Mouse (Mus musculus) adrenal gland, postnatal 10 days (tissue): ENCODE data around the gene Hsdl2. TPM values are rescaled to one million over a fixed set of nuclear protein-coding genes. Genes with fewer than 3 reads are reported as not detected.
"Not testable (repeated sequence)": the region's sequence is repeated elsewhere in the genome, so short reads cannot be mapped to it uniquely, and the experiment has no call there.

Experiments
- DNase-seq: peaks from one replicate; pipeline ENCODE4 v3.0.0; 2021; ENCODE audit warnings: mixed read lengths
- total RNA-seq, 2 experiments: library from RNA; stranded (reverse); gene quantifications; 2 replicates each; pipeline ENCODE4 v1.2.3; 2021

Gene Hsdl2
- total RNA-seq, 2 experiments from 2014 or later: 145 to 155 TPM

DNA sequence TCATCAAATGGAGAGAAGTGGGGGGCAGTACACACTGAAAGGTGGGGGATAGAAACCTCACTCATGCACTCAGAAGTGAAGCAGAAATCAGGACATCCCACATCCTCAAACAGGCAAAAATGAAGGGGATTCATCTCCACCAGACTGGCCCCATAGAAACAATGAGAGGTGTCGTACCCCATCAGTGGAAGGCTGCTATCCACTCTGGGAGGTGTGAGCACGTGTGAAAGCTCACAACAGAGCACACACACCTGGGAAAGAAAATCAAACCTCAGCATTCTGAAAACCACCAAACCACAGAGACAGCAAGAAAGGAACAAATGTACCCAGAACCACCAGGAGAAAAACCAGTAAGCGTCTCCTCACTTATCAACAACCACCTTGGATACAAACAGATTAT is 17.2 kb upstream of the Hsdl2 start:
- DNase-seq: no peak

GRCm38 (mm10) chr4:59565571-59566188 is 15.7 kb upstream of the Hsdl2 start:
- DNase-seq: no peak

- no peak for DNase-seq
Measured at GRCm38 (mm10) chr4:59567576-59568260, 13.6 kb upstream of the Hsdl2 start.

DNA sequence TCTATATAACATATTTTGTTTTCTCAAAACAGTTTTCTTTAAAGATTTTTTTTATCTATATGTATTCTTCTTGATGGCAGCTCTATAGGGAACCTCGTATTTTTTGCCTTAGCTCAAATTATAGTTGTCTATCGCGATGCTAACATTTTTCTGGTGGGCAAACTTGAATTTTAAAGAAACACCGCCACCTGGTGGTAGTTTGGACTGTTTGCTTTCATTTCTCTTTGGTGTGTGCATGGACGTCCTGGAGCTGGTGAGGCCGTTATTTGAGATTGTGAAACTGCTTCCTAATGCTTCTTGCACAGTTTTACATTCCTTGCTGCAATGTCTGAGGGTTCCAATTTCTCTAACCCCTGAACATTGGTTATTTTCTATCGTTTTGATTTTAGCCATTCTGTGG is 11.8 kb upstream of the Hsdl2 start:
- peak; percentile 85 for DNase-seq

- DNase-seq: not testable (repeated sequence)
Measured at GRCm38 (mm10) chr4:59570519-59570918, 10.8 kb upstream of the Hsdl2 start.

- no peak for DNase-seq
Measured at GRCm38 (mm10) chr4:59572521-59573118, 8.7 kb upstream of the Hsdl2 start.

GRCm38 (mm10) chr4:59575184-59575958 is 6.0 kb upstream of the Hsdl2 start:
- no peak for DNase-seq

DNA sequence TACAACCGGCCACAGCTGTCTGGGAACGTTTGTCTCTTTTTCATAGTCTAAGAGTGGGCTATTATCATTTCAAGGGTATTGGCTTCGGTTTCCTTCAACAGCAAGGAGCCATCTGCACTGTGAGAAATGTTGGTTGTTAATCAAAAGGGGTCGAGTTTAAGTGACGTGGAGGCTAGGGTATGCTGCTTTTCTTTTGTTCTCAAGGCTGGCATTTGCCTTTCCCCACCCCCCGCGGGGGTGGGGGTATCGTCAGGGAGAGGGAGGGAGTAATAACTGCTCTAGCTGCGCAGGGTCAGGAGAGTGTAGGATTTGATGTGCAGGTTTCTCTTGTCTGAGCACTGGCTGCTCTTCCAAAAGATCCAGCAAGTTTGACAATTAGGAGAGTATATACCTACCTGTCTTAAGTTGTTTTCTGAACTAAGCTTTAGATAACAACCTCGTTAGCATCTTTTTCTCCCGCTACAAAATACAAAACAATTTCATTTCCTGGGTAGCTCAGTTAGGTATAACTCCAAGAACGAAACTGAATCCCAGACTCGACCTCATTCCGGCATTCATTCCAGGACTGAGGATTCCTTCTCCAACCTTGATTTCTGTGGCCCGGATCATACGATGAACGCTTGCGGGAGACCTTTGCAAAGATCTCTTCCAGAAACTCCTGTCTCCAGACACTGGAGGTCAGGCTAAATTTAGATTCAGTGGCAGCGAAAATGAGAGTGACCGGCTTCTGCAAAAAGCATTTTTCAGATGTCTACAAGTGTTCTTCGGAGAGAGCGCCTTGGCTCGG is 675 bp upstream of the Hsdl2 start:
- DNase-seq: peak; percentile 65

DNA sequence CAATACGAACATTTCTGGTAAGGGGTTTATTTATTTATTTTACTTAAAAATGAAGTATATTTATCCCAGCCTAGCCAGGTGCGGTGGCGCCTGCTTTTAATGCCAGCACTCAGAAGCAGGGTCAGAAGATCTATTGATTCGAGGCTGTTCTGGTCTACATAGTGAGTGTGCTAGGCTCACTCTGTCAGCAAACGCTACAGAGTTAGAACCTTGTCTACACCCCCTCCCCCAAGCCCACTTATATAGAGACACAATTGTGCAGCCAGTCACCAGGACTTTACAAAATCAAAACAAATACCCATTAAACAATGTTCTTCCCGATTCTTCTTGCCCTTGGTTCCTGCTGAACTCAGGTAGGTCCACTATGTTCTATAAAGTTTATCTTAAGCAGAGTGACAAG is 823 bp downstream of the Hsdl2 start:
- peak; percentile 23 for DNase-seq

- DNase-seq: peak; percentile 75
Measured at GRCm38 (mm10) chr4:59585097-59585496, 3.7 kb downstream of the Hsdl2 start.

GRCm38 (mm10) chr4:59587215-59587871 is 6.0 kb downstream of the Hsdl2 start:
- DNase-seq: peak; percentile 7

GRCm38 (mm10) chr4:59587872-59588226 is 6.5 kb downstream of the Hsdl2 start:
- no peak for DNase-seq

DNA sequence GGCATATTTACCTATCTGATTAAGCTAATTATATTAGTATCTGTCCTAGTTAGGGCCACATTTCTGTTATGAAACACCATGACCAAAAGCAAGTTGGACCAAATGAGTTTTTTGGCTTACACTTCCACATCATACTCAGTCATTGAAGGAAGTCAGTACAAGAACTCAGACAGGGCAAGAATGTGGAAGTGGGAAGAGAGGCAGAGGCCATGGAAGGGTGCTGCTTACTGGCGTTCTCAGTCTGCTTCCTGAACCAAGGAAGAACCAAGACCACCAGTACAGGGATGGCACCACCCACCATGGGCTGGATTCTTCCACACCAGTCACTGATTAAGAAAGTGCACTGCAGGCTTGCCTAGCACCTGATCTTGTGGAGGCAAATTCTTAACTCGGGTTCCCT is 13.3 kb downstream of the Hsdl2 start:
- no peak for DNase-seq

GRCm38 (mm10) chr4:59596556-59596955 is 15.2 kb downstream of the Hsdl2 start:
- DNase-seq: no peak

DNA sequence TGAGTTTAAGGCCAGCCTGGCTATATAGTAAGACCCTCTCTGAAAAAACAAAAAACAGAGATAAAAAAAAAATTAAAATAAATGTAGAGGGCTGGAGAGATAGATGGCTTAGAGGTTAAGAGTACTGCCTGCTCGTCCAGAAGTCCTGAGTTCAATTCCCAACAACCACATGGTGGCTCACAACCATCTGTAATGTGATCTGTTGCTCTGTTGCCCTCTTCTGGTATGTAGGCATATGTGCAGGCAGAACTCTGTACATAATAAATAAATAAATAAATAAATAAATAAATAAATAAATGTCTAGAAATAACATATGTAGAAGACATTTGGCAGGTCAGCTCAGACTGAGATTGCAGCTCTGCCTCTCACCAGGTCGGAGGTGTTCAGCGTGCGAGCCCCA is 21.3 kb downstream of the Hsdl2 start:
- no peak for DNase-seq

- DNase-seq: no peak
Measured at GRCm38 (mm10) chr4:59604892-59605291, 23.5 kb downstream of the Hsdl2 start.

DNA sequence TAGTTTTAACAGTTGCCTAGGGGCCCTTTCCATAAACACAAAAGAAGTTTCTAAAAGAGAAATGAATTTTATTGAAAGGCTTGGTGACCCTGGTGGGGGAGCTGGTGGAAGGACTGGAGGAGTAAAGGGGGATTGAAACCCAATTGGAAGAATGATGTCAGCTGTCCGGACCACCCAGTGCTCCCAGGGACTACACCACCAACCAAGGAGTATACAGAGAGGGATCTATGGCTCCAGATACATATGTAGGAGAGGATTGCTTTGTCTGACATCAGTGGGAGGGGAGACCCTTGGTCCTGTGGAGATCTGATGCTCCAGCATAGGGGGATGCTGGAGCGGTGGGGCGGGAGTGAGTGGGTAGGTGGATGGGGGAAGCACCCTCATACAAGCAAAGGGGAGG is 24.1 kb downstream of the Hsdl2 start:
- no peak for DNase-seq

GRCm38 (mm10) chr4:59610411-59610810 is 29.0 kb downstream of the Hsdl2 start:
- no peak for DNase-seq

GRCm38 (mm10) chr4:59614986-59615385 is 33.6 kb downstream of the Hsdl2 start:
- peak; percentile 29 for DNase-seq

GRCm38 (mm10) chr4:59619611-59620245 is 38.4 kb downstream of the Hsdl2 start:
- no peak for DNase-seq

DNA sequence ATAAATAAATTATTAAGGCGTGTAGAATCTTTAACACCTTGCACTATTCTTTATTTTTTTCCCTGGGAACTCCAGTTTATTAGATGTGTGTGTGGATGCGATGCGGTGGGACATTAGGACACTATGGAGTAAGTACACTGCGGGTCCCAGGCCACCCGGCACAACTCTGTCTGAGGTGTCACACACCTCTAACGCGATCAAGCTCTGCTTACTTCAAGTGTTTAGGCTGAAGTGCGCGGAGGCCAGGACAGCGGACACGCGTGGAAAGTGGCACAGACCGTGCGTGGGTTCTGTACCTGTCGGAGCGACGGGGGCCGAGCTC is 44.3 kb downstream of the Hsdl2 start:
- no peak for DNase-seq
